Mouse (Mus musculus) neural tube, embryonic 12.5 days (tissue): ENCODE data around the gene Ints13. TPM values are rescaled to one million over a fixed set of nuclear protein-coding genes. Genes with fewer than 3 reads are reported as not detected.
A peak's percentile ranks its signal among the peaks of the same experiment; 100 is the strongest.

ENCODE experiments used
- ATAC-seq: fragments of 200-750 bp; cut with Nextera tagmentation; 2 replicates; pipeline ENCODE4 v1.8.0; 2017; ENCODE audit warnings: low read depth, mild to moderate bottlenecking, moderate TSS enrichment, moderate library complexity; ENCODE audit not compliant: low FRiP score
- H3K27ac ChIP-seq: fragments of 300-500 bp; sonication (generic); 2 replicates; pipeline ENCODE4 v1.5.1; 2016
- H3K27me3 ChIP-seq: fragments of 300-500 bp; sonication (generic); replicated peaks from 2 replicates; pipeline ENCODE4 v1.6.1; 2016; ENCODE audit warnings: mild to moderate bottlenecking
- H3K36me3 ChIP-seq: fragments of 300-500 bp; sonication (generic); 2 replicates; pipeline ENCODE4 v1.6.1; 2016; ENCODE audit warnings: mild to moderate bottlenecking
- H3K4me1 ChIP-seq: fragments of 300-500 bp; sonication (generic); 2 replicates; pipeline ENCODE4 v1.6.1; 2016
- H3K4me2 ChIP-seq: fragments of 300-500 bp; sonication (generic); replicated peaks from 2 replicates; pipeline ENCODE4 v1.6.1; 2016; ENCODE audit warnings: mild to moderate bottlenecking
- H3K4me3 ChIP-seq: fragments of 300-500 bp; sonication (generic); 2 replicates; pipeline ENCODE4 v1.5.1; 2016
- H3K9ac ChIP-seq: fragments of 300-500 bp; sonication (generic); 2 replicates; pipeline ENCODE4 v1.6.1; 2016; ENCODE audit warnings: mild to moderate bottlenecking
- H3K9me3 ChIP-seq: fragments of 300-500 bp; sonication (generic); 2 replicates; pipeline ENCODE4 v1.6.1; 2016; ENCODE audit warnings: mild to moderate bottlenecking
- WGBS: fragments of 180-500 bp; shearing (Covaris S2); methylation state at CpG from one replicate; pipeline ENCODE4 v1.1.7; 2016; 5-methylcytosine and 5-hydroxymethylcytosine counted together
- polyA plus RNA-seq: library from polyadenylated mRNA; unstranded; fragments of >200 nt; fragmentation: Nextera tagmentation; extraction: Ambion mirVana; gene quantifications from 2 replicates; pipeline ENCODE4 v1.2.1, GENCODE M21; 2016

Gene Ints13
- 76.6 and 76.9 TPM in 2 replicates for polyA plus RNA-seq

DNA sequence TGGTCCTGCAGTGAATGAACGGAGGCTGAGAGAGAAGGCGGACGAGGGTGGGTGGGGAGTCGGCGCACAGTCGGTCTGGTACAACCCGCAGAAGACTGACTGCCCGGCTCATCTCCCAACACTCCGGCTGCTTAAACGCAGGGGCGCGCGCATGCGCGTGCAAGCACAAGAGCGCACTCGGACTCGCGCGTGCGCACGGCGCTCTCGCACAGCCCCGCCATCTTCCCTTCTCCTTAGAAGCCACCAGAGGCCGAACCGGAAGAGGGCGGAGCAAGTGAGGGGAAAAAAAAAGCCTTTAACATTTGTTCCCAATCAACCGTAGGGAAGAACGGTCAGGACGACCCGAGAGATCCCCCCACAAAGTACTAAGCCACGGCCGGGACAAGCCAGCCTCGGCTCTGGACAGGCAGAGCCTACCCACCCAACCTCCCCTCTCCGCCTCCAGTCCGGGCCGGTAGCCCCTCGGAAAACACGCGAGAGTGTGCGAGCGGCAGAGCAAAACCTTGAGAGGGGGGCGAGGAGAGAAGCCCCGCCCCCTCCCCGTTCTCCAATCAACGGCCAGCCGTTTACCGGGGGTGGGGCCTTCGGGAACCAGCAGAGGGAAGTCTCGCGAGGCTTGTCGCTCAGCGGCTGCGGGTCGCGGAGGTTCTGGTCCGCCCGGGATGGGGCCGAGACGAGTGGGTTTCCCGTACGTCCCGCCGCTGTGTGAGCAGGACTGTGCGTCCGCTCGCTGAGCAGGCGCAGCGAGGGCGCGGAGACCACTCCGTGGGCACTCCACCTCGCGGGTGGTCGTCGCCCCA lies at the start of gene Ints13:
Ints13 (minus strand) TSS at position 526 of the 800 bp plus-strand sequence.
- Histone ChIP-seq H3K9me3 (no peaks in the 10 kb centered on the region), H3K4me1 (peaks cover 29% of the 10 kb centered on the region), H3K9ac (peak within 1 kb of the TSS; percentile 90), H3K27ac (peak within 1 kb of the TSS; percentile 84), H3K36me3 (no peaks in the 10 kb centered on the region), H3K27me3 (no peaks in the 10 kb centered on the region), H3K4me3 (peak within 1 kb of the TSS; percentile 70), H3K4me2 (peak within 1 kb of the TSS; percentile 76)
- peak; percentile 96 for ATAC-seq
- WGBS = under 1% methylated on average over 77 of the region's 77 CpGs

GRCm38 (mm10) chr6:146616670-146617069 lies 39.0 kb upstream of the Ints13 start:
- H3K27me3 ChIP-seq = no peaks in the 10 kb centered on the region
- 93% methylated on average over 2 of the region's 2 CpGs for WGBS
- no peaks in the 10 kb centered on the region for H3K9me3 ChIP-seq
- peaks cover 43% of the 10 kb centered on the region for H3K36me3 ChIP-seq
- no peak overlapping the region for H3K9ac ChIP-seq
- no peaks in the 10 kb centered on the region for H3K4me1 ChIP-seq
- H3K4me2 ChIP-seq = no peak overlapping the region
- no peak overlapping the region for H3K27ac ChIP-seq
- H3K4me3 ChIP-seq = no peak overlapping the region
- ATAC-seq = no peak

GRCm38 (mm10) chr6:146615891-146616290 lies 38.3 kb upstream of the Ints13 start:
- no peak overlapping the region for H3K4me2 ChIP-seq
- H3K36me3 ChIP-seq = peaks cover 43% of the 10 kb centered on the region
- H3K4me3 ChIP-seq = no peak overlapping the region
- ATAC-seq = no peak
- no peak overlapping the region for H3K27ac ChIP-seq
- H3K4me1 ChIP-seq = no peaks in the 10 kb centered on the region
- no peaks in the 10 kb centered on the region for H3K27me3 ChIP-seq
- no peaks in the 10 kb centered on the region for H3K9me3 ChIP-seq
- H3K9ac ChIP-seq = no peak overlapping the region
- WGBS = 92% methylated on average over 8 of the region's 8 CpGs

- Histone ChIP-seq H3K9me3 (no peaks in the 10 kb centered on the region), H3K36me3 (peaks cover 55% of the 10 kb centered on the region), H3K4me3 (no peak overlapping the region), H3K9ac (no peak overlapping the region), H3K27ac (no peak overlapping the region), H3K4me1 (no peaks in the 10 kb centered on the region), H3K27me3 (no peaks in the 10 kb centered on the region), H3K4me2 (no peak overlapping the region)
- ATAC-seq = no peak
- 89% methylated on average over 5 of the region's 5 CpGs for WGBS
Measured at GRCm38 (mm10) chr6:146614541-146614940, 36.9 kb upstream of the Ints13 start.

- Histone ChIP-seq H3K36me3 (peaks cover 57% of the 10 kb centered on the region), H3K4me1 (no peaks in the 10 kb centered on the region), H3K9ac (no peak overlapping the region), H3K4me2 (no peak overlapping the region), H3K4me3 (no peak overlapping the region), H3K27me3 (no peaks in the 10 kb centered on the region), H3K9me3 (no peaks in the 10 kb centered on the region), H3K27ac (no peak overlapping the region)
- 90% methylated on average over 5 of the region's 5 CpGs for WGBS
- ATAC-seq = no peak
Measured at GRCm38 (mm10) chr6:146613907-146614306, 36.3 kb upstream of the Ints13 start.

- H3K36me3 ChIP-seq = peaks cover 47% of the 10 kb centered on the region
- ATAC-seq = no peak
- 93% methylated on average over 5 of the region's 5 CpGs for WGBS
- no peaks in the 10 kb centered on the region for H3K9me3 ChIP-seq
- H3K27me3 ChIP-seq = no peaks in the 10 kb centered on the region
- H3K4me3 ChIP-seq = no peak overlapping the region
- no peaks in the 10 kb centered on the region for H3K4me1 ChIP-seq
- H3K9ac ChIP-seq = no peak overlapping the region
- no peak overlapping the region for H3K4me2 ChIP-seq
- no peak overlapping the region for H3K27ac ChIP-seq
Measured at GRCm38 (mm10) chr6:146612736-146613135, 35.1 kb upstream of the Ints13 start.

DNA sequence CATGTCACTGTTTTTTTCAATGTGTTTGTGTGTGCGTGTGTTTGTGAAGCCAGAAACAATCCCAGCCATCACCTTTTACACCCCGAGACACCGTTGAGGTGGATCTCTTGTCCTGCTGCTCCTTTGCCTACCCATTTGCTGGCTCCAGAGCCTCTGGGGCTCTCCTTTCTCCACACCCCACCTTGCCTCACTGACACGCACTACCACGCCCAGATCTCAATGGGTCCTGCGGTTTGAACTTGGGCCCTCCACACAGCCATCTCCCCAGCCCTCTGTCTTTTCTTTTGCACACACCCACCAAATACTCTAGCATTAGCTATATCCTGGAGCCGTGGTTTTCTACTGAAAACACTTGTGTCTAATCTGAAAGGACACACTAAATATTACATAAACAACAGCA lies 34.3 kb upstream of the Ints13 start:
- WGBS = 93% methylated on average over 7 of the region's 7 CpGs

DNA sequence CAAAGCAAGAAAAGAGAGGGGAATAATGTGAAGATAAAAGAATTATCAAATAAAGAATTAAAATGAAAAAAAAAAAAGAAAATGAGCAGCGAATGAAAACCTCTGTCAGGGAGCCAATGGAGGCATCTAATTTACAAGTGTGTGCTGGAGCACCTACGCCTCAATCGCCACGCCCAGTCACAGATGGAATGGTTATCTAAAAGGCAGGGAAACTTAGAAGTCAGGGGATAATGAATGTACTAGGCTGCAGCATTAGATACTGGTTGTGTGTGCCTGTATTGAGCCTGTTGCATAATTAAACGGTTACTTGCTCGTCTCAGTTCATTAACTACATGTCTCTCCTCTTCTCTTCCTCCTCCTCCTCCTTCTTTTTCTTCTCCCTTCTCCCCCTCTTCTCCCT lies 33.8 kb upstream of the Ints13 start:
- H3K4me2 ChIP-seq = no peak overlapping the region
- no peak for ATAC-seq
- peaks cover 36% of the 10 kb centered on the region for H3K36me3 ChIP-seq
- no peak overlapping the region for H3K27ac ChIP-seq
- no peaks in the 10 kb centered on the region for H3K9me3 ChIP-seq
- no peak overlapping the region for H3K9ac ChIP-seq
- 91% methylated on average over 6 of the region's 6 CpGs for WGBS
- no peaks in the 10 kb centered on the region for H3K4me1 ChIP-seq
- no peaks in the 10 kb centered on the region for H3K27me3 ChIP-seq
- H3K4me3 ChIP-seq = no peak overlapping the region

More for the DNA sequence above, 34.3 kb upstream of the Ints13 start:
- H3K27me3 ChIP-seq = no peaks in the 10 kb centered on the region
- no peak for ATAC-seq
- no peaks in the 10 kb centered on the region for H3K4me1 ChIP-seq
- H3K27ac ChIP-seq = no peak overlapping the region
- no peak overlapping the region for H3K4me3 ChIP-seq
- H3K9me3 ChIP-seq = no peaks in the 10 kb centered on the region
- no peak overlapping the region for H3K4me2 ChIP-seq
- peaks cover 41% of the 10 kb centered on the region for H3K36me3 ChIP-seq
- no peak overlapping the region for H3K9ac ChIP-seq

DNA sequence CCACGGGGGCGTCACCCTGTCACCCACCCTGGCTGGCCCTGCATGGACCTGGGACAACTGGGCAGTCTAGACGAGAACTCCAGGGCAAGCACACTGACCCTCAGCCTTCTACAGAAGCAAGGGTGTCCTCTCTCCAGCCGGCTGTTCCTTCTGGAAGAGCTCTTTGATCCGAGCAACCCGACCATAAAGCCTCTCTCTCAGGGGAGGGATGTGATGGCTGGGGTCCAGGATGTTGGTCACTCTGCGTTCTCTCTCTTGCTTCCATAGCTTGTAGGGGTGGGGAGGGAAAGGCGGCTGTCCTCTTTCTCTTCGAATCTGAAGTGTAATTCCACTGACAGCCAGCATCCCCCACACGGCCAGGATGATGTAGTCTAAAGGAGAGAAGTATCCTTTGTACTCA lies 26.0 kb upstream of the Ints13 start:
- no peak overlapping the region for H3K4me3 ChIP-seq
- no peaks in the 10 kb centered on the region for H3K27me3 ChIP-seq
- no peak overlapping the region for H3K4me2 ChIP-seq
- no peak overlapping the region for H3K9ac ChIP-seq
- no peaks in the 10 kb centered on the region for H3K4me1 ChIP-seq
- WGBS = 82% methylated on average over 10 of the region's 10 CpGs
- no peak overlapping the region for H3K27ac ChIP-seq
- H3K36me3 ChIP-seq = peaks cover 59% of the 10 kb centered on the region
- H3K9me3 ChIP-seq = no peaks in the 10 kb centered on the region
- ATAC-seq = no peak

DNA sequence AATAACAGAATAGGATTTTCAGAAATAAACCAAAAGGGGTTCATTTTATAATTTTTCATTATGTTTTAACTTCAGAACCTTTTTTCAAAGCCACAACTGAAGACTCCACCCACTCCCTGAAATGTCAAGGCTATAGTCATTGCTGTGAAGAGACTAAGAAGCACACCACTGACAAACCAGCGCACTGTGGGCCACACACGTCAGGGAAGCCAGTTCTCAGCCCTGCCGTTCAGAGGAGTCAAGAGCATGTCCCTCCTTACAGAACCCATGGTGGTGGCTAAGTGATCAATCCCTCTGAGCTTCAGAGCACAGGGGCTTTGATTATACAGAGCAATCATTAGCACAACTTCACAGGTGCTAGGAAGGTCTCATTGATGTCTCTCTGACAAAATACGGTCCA lies 25.0 kb upstream of the Ints13 start:
- ATAC-seq = no peak
- H3K4me1 ChIP-seq = no peaks in the 10 kb centered on the region
- no peak overlapping the region for H3K4me2 ChIP-seq
- H3K9me3 ChIP-seq = no peaks in the 10 kb centered on the region
- H3K9ac ChIP-seq = no peak overlapping the region
- H3K27ac ChIP-seq = no peak overlapping the region
- H3K36me3 ChIP-seq = peaks cover 62% of the 10 kb centered on the region
- H3K27me3 ChIP-seq = no peaks in the 10 kb centered on the region
- no peak overlapping the region for H3K4me3 ChIP-seq
- 83% methylated on average over 4 of the region's 4 CpGs for WGBS

DNA sequence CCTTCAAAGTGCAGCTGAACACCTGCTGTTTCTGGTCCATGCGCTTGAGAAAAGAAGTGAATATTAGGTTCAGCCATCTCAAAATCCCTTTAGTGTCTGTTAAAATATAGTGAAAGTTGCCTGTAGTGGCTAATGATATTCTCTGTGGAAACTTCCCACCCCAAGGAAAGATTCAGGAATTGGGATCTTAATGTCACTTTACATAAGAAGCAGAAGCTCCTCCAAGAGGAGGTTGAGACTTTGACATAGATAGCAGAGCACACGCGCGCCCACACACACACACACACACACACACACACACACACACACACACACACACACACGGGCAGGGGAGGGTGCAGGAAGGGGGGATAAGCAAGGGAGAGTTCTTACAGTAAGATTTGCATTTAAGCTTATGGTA lies 7.5 kb upstream of the Ints13 start:
- H3K36me3 ChIP-seq = peaks cover 30% of the 10 kb centered on the region

DNA sequence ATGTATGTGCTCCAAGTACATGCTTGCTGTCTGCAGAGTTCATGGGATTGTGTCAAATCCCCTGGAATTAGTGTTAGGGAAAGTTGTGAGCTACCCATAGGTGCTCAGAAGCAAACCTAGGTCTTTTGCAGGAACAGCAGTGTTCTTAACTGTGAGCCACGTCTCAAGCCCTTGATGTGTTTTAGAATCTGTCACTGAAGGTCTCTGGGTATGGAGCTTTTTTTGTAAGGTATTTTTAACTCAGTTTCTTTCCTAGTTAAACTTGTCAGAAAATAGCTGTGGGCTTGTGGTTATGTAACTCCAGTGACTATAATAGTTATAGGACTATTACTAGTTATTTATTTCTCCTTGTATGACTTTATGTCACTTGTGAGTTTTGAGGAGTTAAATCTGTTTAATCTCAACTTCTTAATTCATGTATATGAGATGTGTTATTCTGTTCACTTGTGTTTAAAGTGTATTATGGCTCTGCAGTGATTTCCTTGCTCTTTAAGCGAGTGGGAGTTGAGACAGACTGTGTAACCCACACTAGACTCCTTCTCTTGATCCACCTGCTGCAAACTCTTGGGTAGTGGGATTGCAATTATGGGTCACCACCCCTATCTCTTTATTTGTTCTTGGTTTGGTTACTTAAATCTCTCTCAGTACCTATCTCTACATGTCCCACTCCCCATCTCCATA lies 5.9 kb upstream of the Ints13 start:
- H3K27ac ChIP-seq = no peak overlapping the region
- 89% methylated on average over 2 of the region's 2 CpGs for WGBS
- peaks cover 8% of the 10 kb centered on the region for H3K4me1 ChIP-seq
- no peaks in the 10 kb centered on the region for H3K27me3 ChIP-seq
- no peak overlapping the region for H3K4me2 ChIP-seq
- H3K4me3 ChIP-seq = no peak overlapping the region
- no peak overlapping the region for H3K9ac ChIP-seq
- H3K9me3 ChIP-seq = no peaks in the 10 kb centered on the region
- no peak for ATAC-seq
- peaks cover 16% of the 10 kb centered on the region for H3K36me3 ChIP-seq

More for the DNA sequence above, 7.5 kb upstream of the Ints13 start:
- Histone ChIP-seq H3K4me1 (no peaks in the 10 kb centered on the region), H3K9ac (no peak overlapping the region), H3K4me3 (no peak overlapping the region), H3K4me2 (no peak overlapping the region), H3K9me3 (no peaks in the 10 kb centered on the region), H3K27me3 (no peaks in the 10 kb centered on the region), H3K27ac (no peak overlapping the region)
- ATAC-seq = no peak
- 84% methylated on average over 5 of the region's 5 CpGs for WGBS
